Mouse (Mus musculus): ENCODE measurements at regions not wholly inside any gene's neighbourhood (a gene's known extent, or its start where the extent isn't known, plus 50 kb on each side); places are given as distances from the start of the nearest gene placed in this dataset.
"Not testable (repeated sequence)": the region's sequence is repeated elsewhere in the genome, so short reads cannot be mapped to it uniquely, and the experiment has no call there.

DNA sequence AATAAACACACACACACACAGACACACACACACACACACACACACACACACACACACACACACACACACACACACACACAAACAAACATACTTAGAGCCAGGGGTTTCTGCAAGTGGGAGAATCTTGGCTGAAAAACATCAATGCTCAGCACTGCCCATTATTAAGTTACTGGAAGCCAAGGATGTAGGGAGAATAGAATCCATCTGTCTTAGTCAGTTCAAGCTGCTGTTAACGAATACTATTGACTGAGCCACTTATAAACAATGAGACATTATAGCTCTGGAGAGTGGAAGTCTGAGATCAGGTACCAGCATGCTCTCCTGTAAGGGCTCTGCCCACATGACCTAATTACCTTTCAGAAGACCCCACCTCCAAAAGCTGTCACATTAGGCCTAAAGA is 87.4 kb downstream of the Fam174b start:
- DNase-seq: no peak

DNA sequence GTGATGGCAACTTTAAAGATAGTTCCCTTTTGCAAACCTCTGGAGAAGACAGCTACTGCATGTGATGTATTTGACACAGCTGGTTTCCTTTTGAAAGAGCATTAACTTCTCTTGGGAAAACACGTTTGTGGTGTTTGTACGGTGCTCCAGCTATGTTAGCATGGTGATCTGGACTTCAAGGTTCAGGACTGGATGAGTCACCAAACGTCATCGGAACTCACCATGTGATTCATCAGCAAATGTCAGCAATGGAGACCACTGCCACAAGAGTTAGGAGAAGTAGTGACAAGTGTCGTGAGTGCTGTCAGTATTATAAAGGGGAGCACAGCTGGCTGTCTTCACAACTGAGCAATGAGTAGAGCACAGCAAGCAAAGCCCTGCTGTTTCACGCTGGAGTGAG is 90.5 kb downstream of the Fam174b start:
- DNase-seq: no peak

DNA sequence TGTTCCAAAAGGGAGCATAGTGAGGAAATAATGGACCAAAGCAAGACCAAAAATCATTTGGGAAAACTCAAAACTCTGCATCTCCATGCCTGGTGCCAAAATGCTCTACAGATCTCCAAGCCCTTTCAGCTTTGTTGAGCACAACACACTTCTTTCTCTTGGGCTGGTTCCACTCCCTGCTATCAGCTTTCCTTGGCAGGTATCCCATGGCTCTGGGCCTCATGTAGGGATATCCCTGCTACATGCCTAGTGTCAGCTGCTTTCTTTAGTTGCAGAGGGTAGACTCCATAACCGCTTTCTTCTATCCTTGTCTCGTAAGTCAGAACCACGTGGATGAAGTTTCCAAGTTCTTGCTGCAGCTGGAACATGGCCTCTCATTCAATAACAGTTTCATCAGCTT is 100.3 kb downstream of the Fam174b start:
- peak; percentile 22 for DNase-seq

DNA sequence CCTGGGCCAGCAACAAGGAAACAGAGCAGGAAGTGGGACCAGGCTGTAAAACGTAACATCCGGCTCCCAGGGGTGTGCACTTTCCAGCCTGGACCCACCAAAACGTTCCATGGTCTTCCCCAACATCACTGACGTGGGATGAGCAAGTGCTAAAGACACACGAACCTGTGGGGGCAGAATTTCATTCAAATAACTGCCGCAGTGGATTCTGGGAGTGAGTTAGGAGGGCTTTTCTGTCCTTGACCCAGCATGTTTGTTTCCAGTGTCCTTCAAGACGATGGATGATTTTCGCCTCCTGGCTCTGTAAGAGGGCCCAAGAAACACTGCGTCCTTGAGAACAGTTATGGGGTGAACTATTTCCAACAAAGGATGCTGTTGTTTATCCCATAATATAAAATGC is 112.1 kb downstream of the Fam174b start:
- DNase-seq: no peak

DNA sequence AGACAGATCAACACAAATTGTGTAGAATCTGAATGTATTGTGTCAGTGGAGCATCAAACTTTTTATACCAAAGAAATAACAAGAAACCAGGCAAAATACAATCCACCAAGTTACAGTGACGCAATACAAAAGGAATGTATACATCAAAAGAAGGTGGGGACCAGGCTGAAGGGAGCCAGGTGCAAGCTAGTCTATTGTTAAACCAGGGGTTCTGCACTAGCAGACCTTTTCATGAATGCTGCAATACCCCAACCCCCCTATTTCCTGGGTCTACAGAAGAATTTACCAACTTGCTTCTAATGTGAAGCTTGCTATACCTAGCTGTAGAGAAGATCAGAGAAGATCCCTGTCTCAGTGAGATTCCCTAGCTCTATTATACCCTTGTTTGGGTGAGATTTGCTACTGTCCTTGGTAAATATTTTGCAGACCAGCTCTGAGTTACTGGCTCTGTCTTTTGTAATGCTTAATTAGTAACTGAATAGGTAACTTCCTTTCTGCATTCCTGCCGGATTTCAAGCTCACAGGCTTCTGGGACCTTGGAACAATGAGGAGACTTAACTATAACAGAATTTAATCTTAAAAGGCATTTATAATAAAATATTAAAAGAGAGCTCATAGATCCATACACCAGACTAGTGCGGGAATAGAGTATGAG is 113.3 kb downstream of the Fam174b start:
- not testable (repeated sequence) for DNase-seq

DNA sequence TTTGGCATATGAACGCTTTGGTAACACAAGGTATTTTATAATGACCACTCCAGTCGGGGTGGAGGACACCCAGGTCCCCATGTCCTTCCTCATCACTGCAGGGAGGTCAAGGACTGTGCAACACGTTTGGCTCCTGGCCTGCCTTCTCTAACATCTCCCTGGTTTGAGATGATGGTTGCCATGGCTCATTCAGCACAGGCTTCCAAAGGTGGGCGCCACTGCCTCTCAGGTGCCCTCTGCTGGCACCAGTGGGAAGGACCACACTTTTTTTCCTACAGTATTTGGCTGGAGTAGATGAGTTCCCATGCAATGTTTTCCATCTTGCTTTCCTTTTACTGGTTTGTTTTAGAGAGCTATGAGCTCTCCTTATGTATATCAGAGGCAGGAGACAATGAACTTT is 115.4 kb downstream of the Fam174b start:
- peak; percentile 38 for DNase-seq

DNA sequence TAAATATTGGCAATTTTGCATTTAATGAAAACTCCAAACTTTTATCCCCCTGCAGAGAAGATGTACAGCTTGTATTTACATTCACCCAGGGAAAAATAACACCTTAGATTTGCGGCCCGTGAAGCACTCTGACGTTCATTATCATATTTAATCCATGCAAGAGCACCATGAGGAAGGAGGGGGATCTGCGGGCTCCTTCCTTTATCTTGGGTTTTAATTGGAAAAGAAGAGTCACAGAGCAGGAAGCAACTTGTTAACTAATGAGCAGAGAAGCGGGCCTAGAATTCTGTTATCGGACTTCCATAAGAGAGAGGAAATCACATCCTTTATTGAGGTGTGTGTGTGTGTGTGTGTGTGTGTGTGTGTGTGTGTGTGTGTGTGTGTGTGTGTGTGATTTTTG is 116.8 kb downstream of the Fam174b start:
- no peak for DNase-seq

DNA sequence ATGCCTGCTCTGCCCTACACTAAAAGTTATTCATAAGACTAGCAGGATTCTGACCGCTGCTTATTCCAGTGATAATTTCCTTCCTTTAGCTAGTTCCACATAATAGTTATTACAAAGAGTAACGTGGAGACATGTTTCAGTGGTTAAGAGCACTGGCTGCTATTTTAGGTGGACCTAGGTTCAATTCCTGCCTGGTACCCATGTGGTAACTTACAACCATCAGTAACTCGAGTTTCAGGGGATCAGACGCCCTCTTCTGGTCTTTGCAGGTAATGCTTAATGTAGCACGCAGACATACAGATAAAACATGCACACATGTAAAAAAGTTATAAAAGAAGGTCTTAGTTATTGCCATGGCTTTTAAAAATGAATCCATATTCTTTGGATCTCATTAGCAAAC is 125.0 kb downstream of the Fam174b start:
- DNase-seq: no peak

DNA sequence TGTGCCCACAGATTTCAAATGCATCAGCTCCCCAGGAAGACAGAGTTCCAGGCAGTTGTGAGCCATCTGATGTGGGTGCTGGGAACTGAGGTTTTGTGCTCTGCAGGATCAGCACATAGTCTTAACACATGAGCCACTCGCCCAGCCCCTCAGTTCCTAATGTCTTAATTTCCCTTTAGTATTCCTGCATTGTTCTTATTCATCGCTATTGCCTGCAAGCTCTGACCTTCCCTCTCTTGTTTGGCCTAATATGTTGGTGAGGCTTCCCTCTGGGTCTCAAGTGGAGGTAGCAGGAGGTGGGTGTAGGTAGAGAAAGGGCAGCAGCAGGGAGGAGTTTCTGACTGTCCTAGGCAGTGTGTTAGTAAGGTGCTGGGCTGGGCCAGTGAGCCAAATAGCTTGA is 132.1 kb downstream of the Fam174b start:
- DNase-seq: no peak

DNA sequence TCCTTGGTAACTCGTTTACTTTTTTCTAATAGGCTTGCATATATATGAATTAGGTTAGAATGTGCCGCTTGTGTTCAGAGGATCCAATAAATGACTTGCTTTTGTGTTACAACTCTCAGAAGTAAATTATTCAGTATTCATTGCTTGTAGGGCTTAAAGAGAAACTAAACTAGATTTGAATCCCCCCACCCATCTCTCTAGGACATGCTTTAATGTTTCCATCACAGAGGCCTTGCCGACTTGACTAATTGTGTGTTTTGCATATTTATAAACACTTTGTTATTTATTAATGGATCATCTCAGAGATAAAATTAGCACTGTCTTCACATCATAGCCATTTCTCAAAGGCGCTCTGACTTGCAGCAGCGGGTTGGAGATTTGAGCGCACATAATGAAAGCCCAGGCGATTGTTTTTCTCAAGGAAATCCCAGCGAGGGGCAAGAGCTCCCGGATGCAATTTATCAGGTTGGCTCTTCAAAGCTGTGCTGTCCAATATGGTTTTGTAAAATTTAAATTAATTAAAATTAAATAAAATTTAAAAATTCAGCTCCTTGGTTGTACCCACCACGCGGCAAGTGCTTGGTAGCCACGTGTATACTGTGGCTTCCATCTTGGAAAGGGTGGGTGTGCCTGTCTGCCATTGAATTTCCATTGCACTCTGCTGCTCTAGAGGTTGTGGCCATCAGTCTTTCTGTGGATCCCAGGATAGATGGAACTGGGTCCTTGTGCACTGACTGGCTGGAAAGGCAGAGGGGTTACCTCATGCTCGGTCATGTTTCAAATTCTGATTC is 132.0 kb downstream of the St8sia2 start:
- DNase-seq: no peak

DNA sequence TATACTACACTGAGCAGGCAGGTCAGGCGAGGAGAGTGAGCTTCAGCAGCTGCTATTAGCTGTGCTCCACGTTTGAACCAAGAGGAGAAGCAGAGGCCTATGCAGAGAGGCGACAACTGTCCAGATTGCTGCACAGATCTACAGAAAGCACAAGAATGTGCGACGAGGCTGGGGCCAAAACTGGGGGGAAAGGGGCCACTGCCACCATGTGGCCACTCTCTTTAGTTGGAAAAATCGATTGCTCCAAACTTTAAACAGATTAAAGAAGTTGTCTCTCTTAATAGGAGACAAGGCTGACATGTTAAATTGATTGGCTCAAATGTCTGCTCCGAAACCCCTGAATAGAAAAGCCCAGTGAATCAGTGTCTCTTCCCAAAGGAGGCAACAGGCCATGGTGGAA is 127.3 kb downstream of the St8sia2 start:
- no peak for DNase-seq

Data from gastrocnemius, postnatal 10 days (tissue).